Mouse (Mus musculus) kidney, postnatal 0 days (tissue): ENCODE results near the gene Zc3h12c. TPM values are rescaled to one million over a fixed set of nuclear protein-coding genes. Genes with fewer than 3 reads are reported as not detected.

Source experiments
- ATAC-seq: fragments of 200-750 bp; cut with Nextera tagmentation; replicated peaks from 2 replicates; pipeline ENCODE4 v1.8.0; 2017; ENCODE audit warnings: low read depth, moderate number of reproducible peaks, moderate TSS enrichment, moderate library complexity; ENCODE audit not compliant: low FRiP score
- DNase-seq: peaks from one replicate; pipeline ENCODE4 v3.0.0-alpha.2; 2016; ENCODE audit warnings: low spot score
- H3K27ac ChIP-seq: fragments of 300-500 bp; sonication (generic); 2 replicates; pipeline ENCODE4 v1.5.1; 2014; ENCODE audit warnings: mild to moderate bottlenecking
- H3K27me3 ChIP-seq: fragments of 300-500 bp; sonication (generic); 2 replicates; pipeline ENCODE4 v1.6.1; 2014; ENCODE audit warnings: low read length, mixed read lengths; ENCODE audit not compliant: insufficient read depth
- H3K36me3 ChIP-seq: fragments of 300-500 bp; sonication (generic); 2 replicates; pipeline ENCODE4 v1.6.1; 2014; ENCODE audit warnings: low read length, mixed read lengths; ENCODE audit not compliant: insufficient read depth
- H3K4me1 ChIP-seq: fragments of 300-500 bp; sonication (generic); replicated peaks from 2 replicates; pipeline ENCODE4 v1.6.1; 2014; ENCODE audit warnings: antibody characterized with exemption, low read length, mixed read lengths; ENCODE audit not compliant: insufficient read depth
- H3K4me2 ChIP-seq: fragments of 300-500 bp; sonication (generic); 2 replicates; pipeline ENCODE4 v1.6.1; 2014; ENCODE audit warnings: mild to moderate bottlenecking, low read length, moderate library complexity, mixed read lengths
- H3K4me3 ChIP-seq: fragments of 300-500 bp; sonication (generic); replicated peaks from 2 replicates; pipeline ENCODE4 v1.5.1; 2014; ENCODE audit warnings: low read depth, low read length
- H3K9ac ChIP-seq: fragments of 300-500 bp; sonication (generic); 2 replicates; pipeline ENCODE4 v1.6.1; 2014; ENCODE audit warnings: low read depth, low read length
- H3K9me3 ChIP-seq: fragments of 300-500 bp; sonication (generic); replicated peaks from 2 replicates; pipeline ENCODE4 v1.6.1; 2016; ENCODE audit warnings: low read length, inconsistent platforms, mixed read lengths
- CTCF ChIP-seq: IDR thresholded peaks from 2 replicates; pipeline ENCODE4 v1.5.1; 2016; ENCODE audit warnings: antibody characterized with exemption, low read depth, mild to moderate bottlenecking, moderate library complexity
- WGBS: fragments of 180-500 bp; shearing (Covaris S2); extraction: QIAGEN DNeasy Blood & Tissue Kit; methylation state at CpG from one replicate; pipeline ENCODE4 v1.1.7; 2014; 5-methylcytosine and 5-hydroxymethylcytosine counted together
- polyA plus RNA-seq: library from polyadenylated mRNA; unstranded; fragments of >200 nt; fragmentation: Nextera tagmentation; extraction: Ambion mirVana; gene quantifications from 2 replicates; pipeline ENCODE4 v1.2.1, GENCODE M21; 2015

Gene Zc3h12c
- polyA plus RNA-seq, 1 experiment from 2014 or later = 4.3 TPM

DNA sequence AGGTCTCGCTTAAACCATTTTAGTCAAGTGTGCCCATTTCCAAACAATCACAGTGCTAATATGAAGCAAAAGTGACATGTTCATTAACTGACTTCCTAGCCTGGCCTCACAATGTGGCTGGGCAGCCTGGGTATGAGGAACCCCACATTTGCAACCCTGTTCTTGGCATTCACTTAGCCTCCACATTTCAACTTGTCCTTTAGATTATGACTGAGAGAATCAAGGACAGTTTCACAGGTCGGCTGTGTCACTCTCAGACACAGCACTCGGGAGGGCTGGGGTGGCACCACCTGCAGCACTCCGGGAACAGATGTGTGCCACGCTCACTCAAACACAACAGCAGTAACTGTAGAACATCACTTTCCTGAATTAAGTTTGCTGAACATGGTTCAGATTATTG, 55.3 kb downstream of the Zc3h12c start:
- Histone ChIP-seq H3K9me3 (no peaks in the 10 kb centered on the region), H3K27ac (no peak overlapping the region), H3K36me3 (0 out of 2 replicates have a peak, but pooled peaks cover 15% of the 10 kb centered on the region), H3K4me2 (no peak overlapping the region), H3K4me1 (no peaks in the 10 kb centered on the region), H3K4me3 (no peak overlapping the region), H3K9ac (no peak overlapping the region), H3K27me3 (no peaks in the 10 kb centered on the region)
- no peak for ATAC-seq
- no peak for DNase-seq
- no peak for TF ChIP-seq CTCF
- 91% methylated on average over 5 of the region's 5 CpGs for WGBS

DNA sequence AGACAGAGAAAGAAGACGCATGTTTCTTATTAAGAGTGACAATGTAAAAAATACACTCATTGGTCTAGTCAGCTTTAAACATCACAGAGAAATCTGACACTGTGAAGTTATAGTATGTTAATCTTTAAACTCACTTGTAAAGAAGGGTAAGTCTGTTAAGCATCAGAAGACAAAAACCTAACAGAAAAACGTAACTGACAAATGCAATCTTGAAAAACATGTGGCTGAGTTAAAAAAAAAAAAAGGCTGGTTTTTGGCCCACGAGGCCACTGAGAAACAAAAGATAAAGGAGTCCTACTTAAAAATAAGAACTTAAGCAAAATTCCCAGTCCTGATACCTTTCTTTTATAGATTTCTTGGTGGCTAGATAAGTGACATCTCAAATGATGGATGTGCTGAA, 57.6 kb downstream of the Zc3h12c start:
- H3K4me2 ChIP-seq = no peak overlapping the region
- H3K9me3 ChIP-seq = no peaks in the 10 kb centered on the region
- no peaks in the 10 kb centered on the region for H3K27me3 ChIP-seq
- no peak for TF ChIP-seq CTCF
- no peak overlapping the region for H3K4me3 ChIP-seq
- DNase-seq (no peak), ATAC-seq (no peak)
- H3K4me1 ChIP-seq = no peaks in the 10 kb centered on the region
- 70% methylated on average over 3 of the region's 3 CpGs for whole genome bisulfite sequencing
- no peak overlapping the region for H3K27ac ChIP-seq
- H3K9ac ChIP-seq = no peak overlapping the region
- 0 out of 2 replicates have a peak, but pooled peaks cover 8% of the 10 kb centered on the region for H3K36me3 ChIP-seq

- Histone ChIP-seq H3K4me2 (no peak overlapping the region), H3K9me3 (no peaks in the 10 kb centered on the region), H3K4me1 (no peaks in the 10 kb centered on the region), H3K27ac (no peak overlapping the region), H3K4me3 (no peak overlapping the region), H3K9ac (no peak overlapping the region), H3K27me3 (no peaks in the 10 kb centered on the region), H3K36me3 (no peaks in the 10 kb centered on the region)
- TF ChIP-seq CTCF = no peak
- DNase-seq = no peak
- 94% methylated on average over 3 of the region's 3 CpGs for WGBS
- no peak for ATAC-seq
Measured at GRCm38 (mm10) chr9:52107161-52107560, 61.2 kb downstream of the Zc3h12c start.

DNA sequence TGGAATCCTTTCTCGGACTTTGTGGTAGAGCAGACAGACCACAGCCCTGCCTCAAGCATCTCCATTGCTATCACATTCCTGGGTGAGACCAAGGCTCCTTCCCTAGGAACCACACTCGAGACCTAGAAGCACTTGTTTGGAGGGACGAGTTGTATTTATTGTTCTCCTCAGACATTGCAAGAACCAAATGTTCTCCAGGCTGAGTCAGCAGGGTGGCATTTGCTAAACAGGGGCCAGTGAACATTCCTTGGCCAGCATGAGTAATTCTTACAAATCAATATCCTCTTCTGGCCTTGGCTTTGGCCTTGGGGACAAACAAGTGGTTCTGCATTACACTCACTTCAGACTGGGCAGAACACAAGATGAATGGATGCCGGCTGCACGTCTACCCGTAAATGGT, 62.9 kb downstream of the Zc3h12c start:
- no peak overlapping the region for H3K4me2 ChIP-seq
- TF ChIP-seq CTCF = no peak
- no peak for ATAC-seq
- DNase-seq = no peak
- WGBS = 82% methylated on average over 6 of the region's 6 CpGs
- no peak overlapping the region for H3K9ac ChIP-seq
- no peaks in the 10 kb centered on the region for H3K4me1 ChIP-seq
- no peak overlapping the region for H3K27ac ChIP-seq
- H3K9me3 ChIP-seq = no peaks in the 10 kb centered on the region
- H3K4me3 ChIP-seq = no peak overlapping the region
- no peaks in the 10 kb centered on the region for H3K27me3 ChIP-seq
- no peaks in the 10 kb centered on the region for H3K36me3 ChIP-seq

- no peak overlapping the region for H3K9ac ChIP-seq
- ATAC-seq = no peak
- TF ChIP-seq CTCF = no peak
- no peaks in the 10 kb centered on the region for H3K36me3 ChIP-seq
- H3K4me1 ChIP-seq = no peaks in the 10 kb centered on the region
- no peak overlapping the region for H3K27ac ChIP-seq
- no peaks in the 10 kb centered on the region for H3K9me3 ChIP-seq
- DNase-seq = no peak
- H3K4me3 ChIP-seq = no peak overlapping the region
- no peaks in the 10 kb centered on the region for H3K27me3 ChIP-seq
- no peak overlapping the region for H3K4me2 ChIP-seq
- WGBS = 83% methylated on average over 8 of the region's 8 CpGs
Measured at GRCm38 (mm10) chr9:52104225-52104615, 64.2 kb downstream of the Zc3h12c start.

DNA sequence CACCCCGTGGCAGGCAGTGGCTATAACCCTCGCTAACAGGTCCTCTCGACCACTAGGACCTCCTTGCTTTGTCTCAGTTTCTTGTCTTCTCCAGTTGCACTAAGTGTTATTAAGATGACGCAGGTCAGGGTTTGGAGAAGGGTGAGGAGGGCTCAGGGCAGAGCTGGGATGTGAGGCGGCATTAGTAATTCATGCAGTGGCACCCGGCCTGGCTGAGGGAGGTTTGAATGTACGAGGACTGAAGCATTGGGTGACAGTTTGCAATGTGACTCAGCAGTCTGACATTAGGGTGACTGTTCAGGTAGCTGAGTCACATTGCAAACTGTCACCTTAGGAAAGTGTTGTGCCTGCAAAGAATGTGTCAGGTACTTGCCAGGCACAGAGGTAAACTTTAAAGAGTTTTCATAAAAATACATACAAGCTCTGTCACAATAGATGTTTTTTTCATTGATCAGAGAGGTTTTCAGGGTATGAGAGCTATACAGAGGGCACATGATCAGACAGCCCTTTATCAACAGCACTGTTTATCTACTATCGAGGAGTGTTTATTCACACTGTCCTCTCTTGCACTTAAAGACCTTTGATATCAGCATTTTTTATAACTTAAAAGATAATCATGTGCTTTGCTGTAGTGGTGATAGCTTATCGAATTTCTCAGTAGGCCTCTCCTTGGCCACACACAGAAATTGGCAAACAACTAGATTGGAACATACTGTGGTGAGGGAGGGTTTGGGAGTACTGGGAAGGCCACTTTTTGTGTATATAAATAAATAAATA, 64.7 kb downstream of the Zc3h12c start:
- Histone ChIP-seq H3K27ac (no peak overlapping the region), H3K36me3 (no peaks in the 10 kb centered on the region), H3K4me1 (no peaks in the 10 kb centered on the region), H3K9ac (no peak overlapping the region), H3K4me2 (no peak overlapping the region), H3K9me3 (no peaks in the 10 kb centered on the region), H3K4me3 (no peak overlapping the region), H3K27me3 (no peaks in the 10 kb centered on the region)
- WGBS = 58% methylated on average over 9 of the region's 9 CpGs
- DNase-seq = no peak
- no peak for TF ChIP-seq CTCF
- ATAC-seq = no peak
